Mouse (Mus musculus): ENCODE data around the gene Tgfbr3.

DNA sequence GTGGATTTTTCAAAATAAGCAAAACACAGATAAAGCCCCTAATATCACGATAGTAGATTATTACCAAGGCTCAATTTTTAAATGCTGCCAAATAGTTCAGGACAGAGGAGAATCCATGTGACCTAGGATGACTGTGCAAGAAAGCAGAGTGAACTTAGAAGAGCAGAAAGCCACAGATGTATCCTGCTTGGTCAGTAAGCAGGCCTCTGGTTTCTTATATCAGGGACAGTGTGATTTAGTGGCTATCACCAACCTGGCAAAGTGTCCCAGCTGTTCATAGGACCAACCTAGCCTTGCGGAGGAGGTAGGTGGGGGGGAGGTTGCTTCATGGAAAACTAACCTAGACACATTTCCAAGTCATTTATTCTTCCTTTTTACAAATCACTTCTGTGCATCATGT, 156.1 kb downstream of the Tgfbr3 start:
- no peak for TF ChIP-seq CTCF (IDR thresholded peaks at IDR 0.05; ENCODE audit: extremely low read depth, insufficient read length, insufficient replicate concordance, low read depth, low read length)
- TF ChIP-seq POLR2A (IDR thresholded peaks at IDR 0.05; ENCODE audit: low read depth, low read length): no peak

All from small intestine, adult 2 months (tissue).